Mouse (Mus musculus) kidney, adult 2 months (tissue): ENCODE measurements around the gene Sdk1.

Experiments
- CTCF ChIP-seq: fragments of 200-500 bp; conservative IDR thresholded peaks from 2 replicates; pipeline ENCODE4 v1.5.1; 2011; ENCODE audit warnings: low read depth, mild to moderate bottlenecking, control low read depth, low read length, moderate library complexity, mixed read lengths; ENCODE audit not compliant: insufficient read depth, insufficient read length
- POLR2A ChIP-seq: fragments of 200-500 bp; IDR thresholded peaks from one replicate; pipeline ENCODE4 v1.6.1; 2011; ENCODE audit warnings: low read depth, low read length, control low read depth

DNA sequence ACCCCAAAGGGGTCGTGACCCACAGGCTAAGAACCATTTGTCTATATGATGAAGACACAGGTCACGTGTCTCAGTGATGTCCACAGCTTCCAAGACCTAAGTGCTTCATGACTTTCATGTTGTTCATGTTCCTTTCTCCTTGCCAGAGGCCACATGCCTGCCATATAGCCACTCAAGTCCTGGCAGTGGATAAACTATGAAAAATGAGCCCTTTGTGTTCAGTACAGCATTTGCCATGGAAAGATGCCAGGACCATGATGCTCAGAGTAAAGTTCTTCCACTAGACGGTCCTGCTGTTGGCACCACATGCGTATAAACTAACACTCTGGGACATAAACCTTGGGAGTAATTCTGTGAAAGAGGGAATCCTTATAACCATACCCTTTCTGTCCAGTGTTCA lies 75.8 kb downstream of the Sdk1 start:
- TF ChIP-seq CTCF (no peak), POLR2A (no peak)
